Mouse (Mus musculus): ENCODE results near the gene Mkrn2. TPM values are rescaled to one million over a fixed set of nuclear protein-coding genes. Genes with fewer than 3 reads are reported as not detected.
A peak's percentile ranks its signal among the peaks of the same experiment; 100 is the strongest.
"Not testable (repeated sequence)": the region's sequence is repeated elsewhere in the genome, so short reads cannot be mapped to it uniquely, and the experiment has no call there.

Mkrn2 gene
- polyA plus RNA-seq, 1 experiment from 2014 or later = 11.6 TPM

DNA sequence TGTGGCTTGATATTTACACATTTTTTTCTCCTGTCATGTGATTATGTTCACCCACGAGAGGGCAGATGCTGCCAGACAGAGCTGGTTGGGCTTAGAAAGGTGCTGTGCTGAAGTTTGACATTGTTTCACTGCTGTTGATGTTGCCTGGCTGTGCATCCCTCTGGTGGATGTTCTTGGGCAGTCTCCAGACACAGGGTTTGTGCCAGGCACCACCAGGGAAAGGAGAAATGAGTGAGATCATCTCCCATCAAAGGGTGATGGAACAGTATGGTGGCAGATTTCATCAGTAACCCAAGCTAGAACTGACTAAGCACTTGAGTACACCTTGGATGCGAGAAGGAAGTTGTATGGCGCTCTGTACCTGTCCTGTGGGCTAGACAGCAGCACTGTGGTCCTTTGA is 14.3 kb downstream of the Mkrn2 start:
- no peaks in the 10 kb centered on the region for H3K9me3 ChIP-seq (ENCODE audit: low read length)
- peaks cover 68% of the 10 kb centered on the region for H3K36me3 ChIP-seq (replicated peaks; ENCODE audit: insufficient read depth, low read length)
- H3K4me3 ChIP-seq (ENCODE audit: low read depth, low read length) = no peak overlapping the region
- no peak overlapping the region for H3K9ac ChIP-seq (replicated peaks)
- H3K27ac ChIP-seq (ENCODE audit: low read depth) = no peak overlapping the region
- no peak overlapping the region for H3K4me2 ChIP-seq (ENCODE audit: low read depth, low read length)
- H3K27me3 ChIP-seq (ENCODE audit: insufficient read depth, low read length) = no peaks in the 10 kb centered on the region
- DNase-seq (no peak), ATAC-seq (no peak)
- 83% methylated on average over 3 of the region's 3 CpGs for WGBS (ENCODE audit: insufficient replicate concordance)
- no peaks in the 10 kb centered on the region for H3K4me1 ChIP-seq (ENCODE audit: insufficient read depth)
- 0 out of 2 replicates have a peak, but pooled peaks have one; percentile 10 for TF ChIP-seq CTCF (IDR thresholded peaks at IDR 0.05; ENCODE audit: low read depth)
- no peak for TF ChIP-seq EP300 (IDR thresholded peaks at IDR 0.05; ENCODE audit: low read depth)

DNA sequence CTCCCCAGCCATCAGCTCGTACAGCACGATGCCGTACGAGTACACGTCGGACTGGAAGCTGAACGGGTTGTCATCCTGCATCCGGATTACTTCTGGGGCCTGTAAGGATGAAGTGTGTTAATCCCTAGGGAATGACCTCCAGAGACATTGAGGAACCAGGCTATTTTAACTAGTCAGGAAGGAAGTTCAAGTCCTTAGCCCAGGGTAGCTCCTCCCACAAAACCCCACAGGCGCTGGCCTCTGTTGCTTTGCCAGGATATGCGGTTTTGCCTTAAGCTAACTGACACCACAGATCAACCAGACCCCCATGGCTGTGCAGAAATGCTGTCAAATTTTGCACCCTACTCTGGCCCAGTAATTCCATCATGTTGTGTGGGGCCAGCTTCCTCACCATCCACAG is 18.1 kb downstream of the Mkrn2 start:
- peaks cover 90% of the 10 kb centered on the region for H3K36me3 ChIP-seq (replicated peaks; ENCODE audit: insufficient read depth, low read length)
- ATAC-seq (peak; percentile 27), DNase-seq (no peak)
- H3K4me3 ChIP-seq (ENCODE audit: low read depth, low read length) = no peak overlapping the region
- no peaks in the 10 kb centered on the region for H3K27me3 ChIP-seq (ENCODE audit: insufficient read depth, low read length)
- H3K27ac ChIP-seq (ENCODE audit: low read depth) = no peak overlapping the region
- no peaks in the 10 kb centered on the region for H3K4me1 ChIP-seq (ENCODE audit: insufficient read depth)
- WGBS (ENCODE audit: insufficient replicate concordance) = 54% methylated on average over 10 of the region's 10 CpGs
- no peak overlapping the region for H3K9ac ChIP-seq (replicated peaks)
- no peak for TF ChIP-seq CTCF (IDR thresholded peaks at IDR 0.05; ENCODE audit: low read depth)
- no peak for TF ChIP-seq EP300 (IDR thresholded peaks at IDR 0.05; ENCODE audit: low read depth)
- no peak overlapping the region for H3K4me2 ChIP-seq (ENCODE audit: low read depth, low read length)
- no peaks in the 10 kb centered on the region for H3K9me3 ChIP-seq (ENCODE audit: low read length)

DNA sequence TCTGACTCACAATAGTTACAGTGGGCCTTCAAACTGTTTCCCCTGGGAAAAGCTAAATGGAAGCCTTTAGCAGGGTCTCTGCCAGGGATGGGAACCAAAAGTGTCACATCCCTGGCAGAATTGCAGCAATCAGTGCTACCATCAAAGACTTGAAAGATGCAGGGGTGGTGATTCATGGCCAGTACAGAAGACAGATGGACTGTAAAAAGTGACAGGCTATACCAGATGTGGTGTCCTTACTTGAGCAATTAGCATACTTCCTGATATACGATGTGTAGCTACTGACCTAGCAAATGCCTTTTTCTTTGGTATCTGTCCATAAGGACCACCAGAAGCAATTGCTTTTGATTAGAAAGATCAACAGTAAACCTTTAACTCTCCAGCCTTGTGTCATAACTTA is 19.2 kb downstream of the Mkrn2 start:
- no peaks in the 10 kb centered on the region for H3K27me3 ChIP-seq (ENCODE audit: insufficient read depth, low read length)
- H3K9ac ChIP-seq (replicated peaks) = no peak overlapping the region
- H3K4me3 ChIP-seq (ENCODE audit: low read depth, low read length) = no peak overlapping the region
- peaks cover 91% of the 10 kb centered on the region for H3K36me3 ChIP-seq (replicated peaks; ENCODE audit: insufficient read depth, low read length)
- no peak overlapping the region for H3K4me2 ChIP-seq (ENCODE audit: low read depth, low read length)
- DNase-seq (no peak), ATAC-seq (no peak)
- H3K27ac ChIP-seq (ENCODE audit: low read depth) = no peak overlapping the region
- H3K4me1 ChIP-seq (ENCODE audit: insufficient read depth) = no peaks in the 10 kb centered on the region
- no peaks in the 10 kb centered on the region for H3K9me3 ChIP-seq (ENCODE audit: low read length)
- TF ChIP-seq CTCF (IDR thresholded peaks at IDR 0.05; ENCODE audit: low read depth) (no peak), EP300 (IDR thresholded peaks at IDR 0.05; ENCODE audit: low read depth) (no peak)
- 53% methylated on average over 1 of the region's 1 CpGs for WGBS (ENCODE audit: insufficient replicate concordance)

DNA sequence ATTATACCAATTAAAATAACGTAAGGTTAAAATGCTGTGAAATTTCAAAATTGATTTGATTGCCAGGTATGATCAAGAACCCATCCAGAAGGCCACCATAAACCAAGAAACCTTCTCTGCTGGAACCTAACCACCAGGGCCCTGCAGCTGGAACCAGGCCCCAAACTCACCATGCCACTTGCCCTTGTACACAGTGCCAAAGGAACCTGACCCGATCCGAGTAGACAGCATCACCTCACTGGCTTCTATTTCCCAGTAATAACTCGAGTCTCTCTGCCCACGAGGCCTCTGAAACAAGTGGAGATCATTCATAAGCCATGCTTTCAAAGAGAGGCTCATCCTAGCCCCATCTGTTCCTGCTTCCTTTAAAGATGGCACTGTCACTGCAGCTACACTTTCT is 24.4 kb downstream of the Mkrn2 start:
- no peak for TF ChIP-seq EP300 (IDR thresholded peaks at IDR 0.05; ENCODE audit: low read depth)
- TF ChIP-seq CTCF (IDR thresholded peaks at IDR 0.05; ENCODE audit: low read depth) = no peak
- Histone ChIP-seq H3K9ac (replicated peaks) (no peak overlapping the region), H3K4me3 (ENCODE audit: low read depth, low read length) (no peak overlapping the region), H3K36me3 (replicated peaks; ENCODE audit: insufficient read depth, low read length) (peaks cover 69% of the 10 kb centered on the region), H3K27me3 (ENCODE audit: insufficient read depth, low read length) (no peaks in the 10 kb centered on the region), H3K9me3 (ENCODE audit: low read length) (no peaks in the 10 kb centered on the region), H3K4me1 (ENCODE audit: insufficient read depth) (no peaks in the 10 kb centered on the region), H3K4me2 (ENCODE audit: low read depth, low read length) (no peak overlapping the region), H3K27ac (ENCODE audit: low read depth) (no peak overlapping the region)
- no peak for DNase-seq
- WGBS (ENCODE audit: insufficient replicate concordance) = 90% methylated on average over 5 of the region's 5 CpGs
- ATAC-seq = no peak

DNA sequence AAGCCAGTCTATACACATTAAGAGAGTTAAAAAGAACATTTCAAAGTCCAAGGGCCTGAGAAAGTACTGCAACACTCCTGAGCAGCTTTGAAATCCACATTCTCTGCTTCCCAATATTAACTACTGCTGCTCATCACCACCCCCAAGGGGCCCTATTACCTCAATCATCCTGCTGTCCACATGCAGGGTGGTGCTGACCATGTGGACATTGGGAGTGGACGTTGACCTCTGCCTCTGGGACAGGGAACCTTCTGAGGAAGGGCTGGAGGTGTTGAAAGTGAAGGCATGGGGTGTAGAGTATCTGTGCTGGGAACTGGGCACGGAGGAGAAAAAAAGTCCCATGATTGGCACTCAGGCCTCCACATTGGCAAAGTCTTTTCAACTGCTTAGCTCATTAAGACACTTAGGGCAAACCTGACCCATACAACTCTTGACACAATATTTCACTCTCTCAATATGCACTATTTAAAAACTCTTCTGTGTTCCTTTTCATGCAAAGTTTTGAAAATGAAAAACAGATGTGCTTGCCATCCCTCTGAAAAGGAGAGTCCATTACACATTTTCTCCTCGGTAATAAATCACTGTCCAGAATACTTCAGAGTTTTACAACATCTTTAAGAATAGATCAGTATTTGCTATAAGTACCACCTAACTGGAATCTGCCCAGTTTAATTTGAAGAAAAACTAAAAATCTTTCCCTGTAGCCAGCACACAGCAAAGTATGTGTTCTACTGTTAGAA is 29.5 kb downstream of the Mkrn2 start:
- no peak overlapping the region for H3K4me3 ChIP-seq (ENCODE audit: low read depth, low read length)
- WGBS (ENCODE audit: insufficient replicate concordance) = 73% methylated on average over 3 of the region's 3 CpGs
- H3K27me3 ChIP-seq (ENCODE audit: insufficient read depth, low read length) = no peaks in the 10 kb centered on the region
- DNase-seq = peak; percentile 64
- ATAC-seq = peak; percentile 88
- no peak overlapping the region for H3K27ac ChIP-seq (ENCODE audit: low read depth)
- TF ChIP-seq EP300 (IDR thresholded peaks at IDR 0.05; ENCODE audit: low read depth) = no peak
- no peak for TF ChIP-seq CTCF (IDR thresholded peaks at IDR 0.05; ENCODE audit: low read depth)
- no peak overlapping the region for H3K4me2 ChIP-seq (ENCODE audit: low read depth, low read length)
- no peaks in the 10 kb centered on the region for H3K4me1 ChIP-seq (ENCODE audit: insufficient read depth)
- H3K9me3 ChIP-seq (ENCODE audit: low read length) = no peaks in the 10 kb centered on the region
- H3K9ac ChIP-seq (replicated peaks) = no peak overlapping the region
- peaks cover 63% of the 10 kb centered on the region for H3K36me3 ChIP-seq (replicated peaks; ENCODE audit: insufficient read depth, low read length)

DNA sequence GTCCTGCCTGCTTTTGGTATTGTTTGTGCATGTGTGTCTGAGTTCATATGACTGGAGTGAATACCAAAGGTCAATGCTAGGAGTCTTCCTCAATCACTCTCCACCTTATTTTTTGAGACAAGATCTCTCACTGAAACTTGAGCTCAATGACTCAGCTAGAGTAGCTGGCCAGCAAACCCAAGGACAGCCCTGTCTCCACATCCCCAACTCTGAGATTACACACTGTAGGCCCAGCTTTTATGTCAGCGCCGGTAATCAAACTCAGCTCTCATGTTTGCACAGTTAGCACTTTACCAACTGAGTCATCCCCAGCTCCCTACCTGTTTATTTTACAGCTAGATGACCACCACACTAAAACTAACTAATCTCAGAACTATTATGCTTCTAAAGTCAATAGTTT is 32.3 kb downstream of the Mkrn2 start:
- H3K9me3 ChIP-seq (ENCODE audit: low read length) = no peaks in the 10 kb centered on the region
- peaks cover 62% of the 10 kb centered on the region for H3K36me3 ChIP-seq (replicated peaks; ENCODE audit: insufficient read depth, low read length)
- ATAC-seq (no peak), DNase-seq (no peak)
- no peak overlapping the region for H3K4me2 ChIP-seq (ENCODE audit: low read depth, low read length)
- H3K9ac ChIP-seq (replicated peaks) = no peak overlapping the region
- no peak overlapping the region for H3K27ac ChIP-seq (ENCODE audit: low read depth)
- H3K4me1 ChIP-seq (ENCODE audit: insufficient read depth) = no peaks in the 10 kb centered on the region
- H3K4me3 ChIP-seq (ENCODE audit: low read depth, low read length) = no peak overlapping the region
- 62% methylated on average over 2 of the region's 2 CpGs for WGBS (ENCODE audit: insufficient replicate concordance)
- no peaks in the 10 kb centered on the region for H3K27me3 ChIP-seq (ENCODE audit: insufficient read depth, low read length)
- TF ChIP-seq EP300 (IDR thresholded peaks at IDR 0.05; ENCODE audit: low read depth) = no peak
- TF ChIP-seq CTCF (IDR thresholded peaks at IDR 0.05; ENCODE audit: low read depth) = no peak

DNA sequence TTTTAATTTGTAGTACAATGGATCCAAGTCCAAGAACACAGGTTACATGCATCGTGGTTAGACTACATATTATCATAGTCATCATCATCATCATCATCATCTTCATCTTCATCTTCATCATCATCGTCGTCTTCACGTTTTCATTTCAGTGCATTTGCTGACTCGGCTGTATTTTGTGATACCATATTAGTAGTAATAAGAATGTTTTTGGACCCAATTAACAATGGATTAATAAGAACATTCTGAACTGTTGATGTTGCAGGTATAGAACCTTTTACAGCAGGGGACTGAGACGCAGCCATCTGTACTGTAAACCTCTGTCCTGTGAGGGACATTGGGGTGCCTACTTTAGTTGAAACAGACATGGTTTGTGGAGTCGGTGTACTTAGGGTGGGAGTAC is 36.5 kb downstream of the Mkrn2 start:
- H3K36me3 ChIP-seq (replicated peaks; ENCODE audit: insufficient read depth, low read length) = peaks cover 55% of the 10 kb centered on the region
- not testable (repeated sequence) for H3K27ac ChIP-seq (ENCODE audit: low read depth); H3K9ac ChIP-seq (replicated peaks); H3K4me1 ChIP-seq (ENCODE audit: insufficient read depth); H3K27me3 ChIP-seq (ENCODE audit: insufficient read depth, low read length); H3K9me3 ChIP-seq (ENCODE audit: low read length); DNase-seq; H3K4me3 ChIP-seq (ENCODE audit: low read depth, low read length); H3K4me2 ChIP-seq (ENCODE audit: low read depth, low read length); ATAC-seq
- WGBS (ENCODE audit: insufficient replicate concordance) = 87% methylated on average over 7 of the region's 7 CpGs

All from liver, postnatal 0 days (tissue).